Mouse (Mus musculus) bone marrow, adult 2 months (tissue): Measurements from ENCODE around the gene Slc25a51. TPM values are rescaled to one million over a fixed set of nuclear protein-coding genes. Genes with fewer than 3 reads are reported as not detected.
"Not testable (repeated sequence)": the region's sequence is repeated elsewhere in the genome, so short reads cannot be mapped to it uniquely, and the experiment has no call there.

Source experiments
- H3K27ac ChIP-seq: fragments of 200-500 bp; 2 replicates; pipeline ENCODE4 v1.5.1; 2012; ENCODE audit warnings: low read depth, mild to moderate bottlenecking, control low read depth, inconsistent platforms, low read length; ENCODE audit not compliant: control insufficient read depth, poor library complexity, insufficient read depth
- H3K4me1 ChIP-seq: fragments of 200-500 bp; 2 replicates; pipeline ENCODE4 v1.6.1; 2011; ENCODE audit warnings: low read length; ENCODE audit not compliant: control insufficient read depth, insufficient read depth
- H3K4me3 ChIP-seq: fragments of 200-500 bp; replicated peaks from 2 replicates; pipeline ENCODE3; 2011; ENCODE audit warnings: mild to moderate bottlenecking, low read depth, low read length, control low read depth; ENCODE audit not compliant: control insufficient read depth
- CTCF ChIP-seq: fragments of 200-500 bp; IDR thresholded peaks from 2 replicates; pipeline ENCODE4 v1.5.1; 2011; ENCODE audit warnings: low read length, control low read depth; ENCODE audit not compliant: control insufficient read depth, insufficient read depth
- POLR2A ChIP-seq: fragments of 200-500 bp; IDR thresholded peaks from 2 replicates; pipeline ENCODE4 v1.6.1; 2011; ENCODE audit warnings: low read depth, mild to moderate bottlenecking, control low read depth, low read length, borderline replicate concordance; ENCODE audit not compliant: control insufficient read depth
- WGBS: fragments of 180-500 bp; shearing (Covaris S2); methylation state at CpG from one replicate; pipeline ENCODE4 v1.1.7; 2018; 5-methylcytosine and 5-hydroxymethylcytosine counted together
- polyA plus RNA-seq: library from polyadenylated mRNA; stranded (reverse); fragments of >200 nt; gene quantifications from 2 replicates; pipeline ENCODE4 v1.2.4, GENCODE M21; 2011; ENCODE audit warnings: low replicate concordance; ENCODE audit not compliant: missing spikeins, insufficient read depth, insufficient read length

The Slc25a51 gene
- polyA plus RNA-seq, 1 experiment: 97.1 TPM

- TF ChIP-seq CTCF: no peak
- no peak for TF ChIP-seq POLR2A
- WGBS: 96% methylated on average over 45 of the region's 45 CpGs
- no peak overlapping the region for H3K4me3 ChIP-seq
- peaks cover 3% of the 10 kb centered on the region for H3K4me1 ChIP-seq
- H3K27ac ChIP-seq: no peak overlapping the region
These were observed 8.9 kb downstream of the Slc25a51 start for GRCm38 (mm10) chr4:45399421-45400210.

- H3K4me3 ChIP-seq, H3K4me1 ChIP-seq: not testable (repeated sequence)
- WGBS: 61% methylated on average over 5 of the region's 5 CpGs
- 0 out of 2 replicates have a peak overlapping the region, but pooled peaks have one; percentile 24 for H3K27ac ChIP-seq
These were observed 10.3 kb downstream of the Slc25a51 start for GRCm38 (mm10) chr4:45398315-45398714.

DNA sequence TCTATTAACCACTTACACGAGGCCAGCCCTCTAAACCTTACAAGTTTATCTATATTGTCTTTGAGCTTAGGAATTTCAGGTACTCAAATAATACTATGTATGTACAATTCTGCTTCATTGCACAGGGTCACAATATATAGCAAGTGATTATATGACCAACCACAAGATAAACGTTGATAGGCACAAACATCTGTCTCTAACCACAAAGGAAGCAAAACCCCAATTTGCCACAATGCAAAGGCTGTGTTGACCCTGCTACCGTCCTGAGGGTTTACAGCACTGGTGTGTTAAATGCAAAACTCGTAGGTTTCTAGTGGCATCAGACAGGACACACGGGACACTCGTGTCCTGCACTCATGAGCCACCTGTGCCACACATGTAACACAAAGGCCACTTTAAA is 12.4 kb downstream of the Slc25a51 start:
- H3K4me3 ChIP-seq, H3K4me1 ChIP-seq, H3K27ac ChIP-seq: not testable (repeated sequence)
- WGBS: 2% methylated on average over 6 of the region's 6 CpGs

GRCm38 (mm10) chr4:45393658-45394057 is 14.9 kb downstream of the Slc25a51 start:
- H3K4me1 ChIP-seq: peaks cover 4% of the 10 kb centered on the region
- H3K27ac ChIP-seq: no peak overlapping the region
- WGBS: 44% methylated on average over 5 of the region's 5 CpGs
- no peak for TF ChIP-seq CTCF
- TF ChIP-seq POLR2A: no peak
- H3K4me3 ChIP-seq: no peak overlapping the region

GRCm38 (mm10) chr4:45392994-45393393 is 15.6 kb downstream of the Slc25a51 start:
- TF ChIP-seq POLR2A (no peak), CTCF (no peak)
- Histone ChIP-seq H3K4me3 (no peak overlapping the region), H3K4me1 (peaks cover 4% of the 10 kb centered on the region), H3K27ac (no peak overlapping the region)
- 11% methylated on average over 8 of the region's 8 CpGs for WGBS

GRCm38 (mm10) chr4:45392572-45392971 is 16.0 kb downstream of the Slc25a51 start:
- no peak overlapping the region for H3K4me3 ChIP-seq
- peaks cover 4% of the 10 kb centered on the region for H3K4me1 ChIP-seq
- 38% methylated on average over 11 of the region's 11 CpGs for WGBS
- no peak for TF ChIP-seq POLR2A
- TF ChIP-seq CTCF: no peak
- no peak overlapping the region for H3K27ac ChIP-seq

- Histone ChIP-seq H3K4me3 (no peak overlapping the region), H3K4me1 (peaks cover 4% of the 10 kb centered on the region), H3K27ac (no peak overlapping the region)
- WGBS: 34% methylated on average over 4 of the region's 4 CpGs
- TF ChIP-seq POLR2A (no peak), CTCF (0 out of 2 replicates have a peak, but pooled peaks have one; percentile 2)
These were observed 16.5 kb downstream of the Slc25a51 start for GRCm38 (mm10) chr4:45392099-45392498.

- H3K27ac ChIP-seq, H3K4me1 ChIP-seq: not testable (repeated sequence)
- WGBS: 88% methylated on average over 5 of the region's 5 CpGs
These were observed 21.3 kb downstream of the Slc25a51 start for GRCm38 (mm10) chr4:45387296-45387695.

GRCm38 (mm10) chr4:45382133-45382532 is 26.4 kb downstream of the Slc25a51 start:
- not testable (repeated sequence) for H3K4me1 ChIP-seq, H3K27ac ChIP-seq, H3K4me3 ChIP-seq
- 82% methylated on average over 2 of the region's 2 CpGs for WGBS

More at GRCm38 (mm10) chr4:45387296-45387695, 21.3 kb downstream of the Slc25a51 start:
- H3K4me3 ChIP-seq: not testable (repeated sequence)

DNA sequence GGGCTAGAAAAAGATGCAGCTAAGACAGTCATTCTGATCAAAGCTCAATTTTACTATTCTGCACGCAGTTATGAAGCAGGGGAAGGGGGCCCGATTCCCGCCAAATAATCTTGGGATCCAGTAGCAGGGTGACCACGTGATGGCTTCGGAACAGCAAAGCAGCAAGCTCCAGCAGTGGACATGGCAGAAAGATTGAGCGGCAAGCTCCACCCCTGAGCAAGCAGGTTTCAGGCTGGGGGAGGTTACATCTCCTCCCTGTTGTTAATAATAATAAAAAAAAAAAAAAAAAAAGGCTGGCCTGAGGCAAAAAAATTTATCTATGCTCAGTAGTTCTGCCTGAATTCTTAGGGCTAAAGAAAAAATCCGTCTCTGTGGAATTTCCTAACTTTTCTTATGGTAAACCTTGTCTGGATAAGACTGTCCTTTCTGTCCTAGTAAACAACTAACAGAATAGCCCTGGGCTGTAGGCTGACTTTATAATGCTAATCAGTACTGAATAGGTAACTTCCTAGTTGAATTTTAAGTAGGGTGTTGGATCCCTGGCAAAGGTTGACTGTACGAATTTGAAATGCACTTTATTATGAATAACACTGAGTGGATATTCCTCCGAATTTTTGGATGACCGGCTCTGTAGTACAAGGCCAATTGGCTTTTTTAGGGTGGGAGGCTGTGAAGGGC is 27.5 kb downstream of the Slc25a51 start:
- not testable (repeated sequence) for H3K4me3 ChIP-seq, H3K27ac ChIP-seq, H3K4me1 ChIP-seq
- WGBS: 86% methylated on average over 10 of the region's 10 CpGs
